Mouse (Mus musculus) layer of hippocampus, adult 11-12 months (tissue): ENCODE data around the gene Gm21970.
"Not testable (repeated sequence)": the region's sequence is repeated elsewhere in the genome, so short reads cannot be mapped to it uniquely, and the experiment has no call there.

Experiments used
- DNase-seq: peaks from one replicate; pipeline ENCODE4 v3.0.0; 2022; ENCODE audit warnings: low spot score

Gene Gm21970

DNA sequence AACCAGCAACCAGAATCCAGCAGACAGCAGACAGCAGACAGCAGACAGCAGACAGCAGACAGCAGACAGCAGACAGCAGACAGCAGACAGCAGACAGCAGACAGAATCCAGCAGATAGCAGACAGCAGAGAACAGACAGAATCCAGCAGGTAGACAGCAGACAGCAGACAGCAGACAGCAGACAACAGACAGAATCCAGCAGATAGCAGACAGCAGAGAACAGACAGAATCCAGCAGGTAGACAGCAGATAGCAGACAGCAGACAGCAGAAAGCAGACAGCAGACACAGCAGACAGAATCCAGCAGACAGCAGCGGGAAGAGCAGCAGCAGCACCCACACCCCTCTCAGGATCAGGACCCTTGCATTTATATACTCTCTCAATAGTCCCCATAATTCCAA, 47.1 kb downstream of the Gm21970 start:
- DNase-seq: not testable (repeated sequence)

DNA sequence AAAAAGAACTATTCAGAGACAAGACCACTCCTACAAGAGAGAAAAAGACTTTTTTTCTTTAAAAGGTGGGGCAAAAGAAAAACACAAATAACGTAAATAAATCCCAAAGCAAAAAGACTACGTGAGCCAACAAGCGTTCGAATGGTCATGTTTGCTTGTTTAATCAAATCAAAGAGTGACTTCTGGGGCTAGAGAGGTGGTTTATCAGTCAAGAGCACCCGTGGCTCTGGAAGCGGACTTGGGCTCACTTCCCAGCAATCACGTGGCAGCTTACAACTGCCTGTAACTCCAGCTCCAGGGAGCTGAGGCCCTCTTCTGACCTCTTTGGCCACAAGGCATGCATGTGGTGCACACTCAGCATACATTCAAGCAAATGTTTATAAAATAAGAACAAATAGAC, 49.8 kb downstream of the Gm21970 start:
- DNase-seq: no peak

DNA sequence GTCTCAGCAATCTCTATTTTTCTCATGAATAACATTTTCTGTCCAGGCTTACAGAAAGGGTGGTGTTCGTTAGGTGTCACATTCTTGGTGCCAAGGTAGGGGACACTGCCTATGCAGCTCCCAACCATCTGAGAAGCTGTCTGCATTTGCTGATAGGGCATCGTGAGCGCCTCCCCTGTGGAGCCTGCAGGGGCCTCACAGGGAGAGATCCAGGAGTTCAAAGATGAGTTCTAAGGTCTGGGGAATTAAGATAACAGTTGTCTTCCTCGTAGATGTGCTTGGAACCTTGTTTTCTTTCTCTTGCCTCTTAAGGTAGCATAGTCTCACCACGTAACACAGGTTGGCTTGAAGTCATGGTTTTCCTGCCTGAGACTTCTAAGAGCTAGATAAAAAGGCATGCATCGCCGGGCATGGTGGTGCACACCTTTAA, 50.3 kb downstream of the Gm21970 start:
- no peak for DNase-seq

DNA sequence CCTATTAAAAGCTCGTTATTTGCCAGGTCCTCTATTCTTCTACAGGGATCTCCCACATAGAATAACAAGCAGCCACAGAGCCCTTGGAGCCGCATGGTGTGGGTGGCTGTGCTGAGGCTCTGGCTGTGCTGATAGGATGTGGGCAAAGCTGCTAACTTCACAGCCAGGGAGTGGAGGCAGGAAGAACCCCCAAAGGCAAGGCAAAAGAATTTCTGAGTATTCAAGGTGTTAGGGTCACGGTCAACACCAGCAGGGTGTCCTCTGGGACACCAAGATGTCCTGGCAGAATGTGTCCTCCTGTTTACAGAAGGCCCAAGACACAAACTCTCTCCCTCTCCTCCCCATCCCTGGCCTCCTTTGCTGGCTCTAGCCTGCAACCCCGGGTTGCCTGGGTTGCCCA, 50.9 kb downstream of the Gm21970 start:
- no peak for DNase-seq

DNA sequence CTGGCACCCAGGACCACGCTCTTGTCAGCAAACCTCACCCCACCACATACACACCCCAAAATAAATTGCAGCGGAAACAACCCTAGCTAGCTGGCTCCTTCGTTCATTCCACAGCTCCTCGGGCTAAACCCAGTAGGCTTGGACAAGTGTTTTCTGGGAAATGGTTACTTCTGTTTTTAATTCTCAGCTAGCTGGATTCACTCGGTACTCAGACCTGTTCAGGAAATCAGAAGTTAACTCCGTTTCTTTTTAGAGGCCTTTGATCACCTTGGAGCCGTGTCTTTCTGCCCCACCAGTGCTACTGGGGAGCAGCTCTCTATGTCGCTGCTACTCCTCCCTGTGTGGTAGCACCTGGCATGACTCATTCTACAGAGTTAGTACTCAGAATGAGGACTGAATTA, 51.7 kb downstream of the Gm21970 start:
- no peak for DNase-seq

DNA sequence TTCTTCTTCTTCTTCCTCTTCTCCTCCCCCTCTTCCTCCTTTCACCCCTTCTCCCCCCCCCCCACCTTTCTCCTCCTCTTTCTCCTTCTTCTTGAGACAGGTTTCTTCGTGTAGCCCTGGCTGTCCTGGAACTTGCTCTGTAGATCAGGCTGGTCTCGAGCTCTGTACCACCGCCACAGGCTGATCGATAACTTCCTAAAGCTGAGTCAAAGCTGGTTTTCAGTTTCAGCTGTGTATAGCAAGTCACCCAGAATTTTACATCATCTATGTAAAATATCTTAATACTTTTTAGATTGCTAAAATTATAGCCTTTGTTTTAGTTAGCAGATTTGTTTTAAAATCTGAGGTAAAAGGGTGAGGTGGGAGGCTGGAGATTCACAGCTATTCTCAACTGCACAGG, 53.3 kb downstream of the Gm21970 start:
- DNase-seq: no peak

DNA sequence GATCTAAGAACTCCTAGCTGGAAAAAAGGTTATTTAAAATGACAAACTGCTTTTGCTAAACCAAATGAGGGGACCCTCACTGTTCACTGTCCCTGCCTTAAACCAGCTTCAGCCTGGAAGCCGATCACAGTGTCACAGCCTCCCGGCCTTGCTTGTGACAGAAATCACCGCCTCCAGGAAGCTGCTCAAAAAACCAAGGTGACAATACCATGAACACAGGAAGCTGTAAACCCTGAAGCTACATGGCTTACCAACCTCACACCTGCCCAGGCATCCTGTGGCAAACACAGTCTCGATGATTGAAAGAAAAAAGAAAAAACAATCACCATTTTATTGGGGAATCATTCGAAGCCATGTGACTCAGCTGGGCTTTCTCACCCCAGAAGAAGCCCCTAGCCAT, 54.0 kb downstream of the Gm21970 start:
- DNase-seq: no peak

DNA sequence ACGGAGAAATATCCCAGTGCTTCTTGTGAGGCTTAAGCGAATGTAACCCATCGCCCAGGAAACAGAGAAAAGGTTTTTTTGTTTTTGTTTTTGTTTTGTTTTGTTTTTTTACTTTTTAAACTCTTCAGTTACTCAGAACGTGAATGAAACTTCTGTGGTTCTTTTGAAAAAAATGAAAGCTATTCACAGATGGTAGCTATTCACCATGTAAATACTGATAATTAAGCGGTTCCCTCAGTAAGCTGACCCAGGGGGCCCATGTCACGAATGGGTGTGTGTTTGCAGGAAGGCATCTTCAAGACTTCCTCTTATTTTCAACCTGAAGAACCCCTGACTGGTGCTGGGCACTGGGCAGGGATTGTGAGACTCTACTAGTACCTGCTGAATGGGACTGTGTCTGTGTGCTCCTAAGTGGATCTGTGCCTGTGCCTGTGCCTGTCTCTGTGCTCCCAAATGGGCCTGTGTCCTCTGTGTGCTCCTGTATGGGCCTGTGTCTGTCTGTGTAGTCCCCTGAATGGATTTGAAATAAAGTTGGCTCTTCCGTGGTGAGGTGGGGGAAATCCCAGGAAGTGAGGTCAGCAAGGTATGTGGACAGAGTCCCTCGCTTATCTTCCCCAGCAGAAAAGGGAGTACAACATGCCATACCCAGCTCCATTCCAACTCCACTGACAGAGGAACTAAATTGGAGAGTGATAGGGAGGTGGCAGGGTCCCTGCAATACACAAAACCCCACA, 55.4 kb downstream of the Gm21970 start:
- no peak for DNase-seq

DNA sequence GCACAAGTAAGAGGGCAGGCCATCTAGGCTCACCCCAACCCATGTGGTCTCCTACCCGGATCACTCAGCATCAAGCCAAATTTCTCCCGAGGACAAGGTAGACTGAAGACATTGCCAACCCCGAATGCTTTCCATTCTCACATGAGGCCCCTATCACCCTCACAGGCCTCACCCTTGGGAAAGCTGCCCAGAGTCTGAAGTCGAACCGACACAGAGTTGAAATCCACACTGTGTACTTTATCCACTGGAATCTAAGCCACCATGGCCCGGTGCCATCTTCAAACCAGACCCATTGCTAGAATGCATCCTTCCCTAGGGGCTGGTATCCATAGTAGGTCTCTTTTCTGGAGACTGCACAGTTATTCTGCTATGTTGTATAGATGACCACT, 56.0 kb downstream of the Gm21970 start:
- DNase-seq: no peak

DNA sequence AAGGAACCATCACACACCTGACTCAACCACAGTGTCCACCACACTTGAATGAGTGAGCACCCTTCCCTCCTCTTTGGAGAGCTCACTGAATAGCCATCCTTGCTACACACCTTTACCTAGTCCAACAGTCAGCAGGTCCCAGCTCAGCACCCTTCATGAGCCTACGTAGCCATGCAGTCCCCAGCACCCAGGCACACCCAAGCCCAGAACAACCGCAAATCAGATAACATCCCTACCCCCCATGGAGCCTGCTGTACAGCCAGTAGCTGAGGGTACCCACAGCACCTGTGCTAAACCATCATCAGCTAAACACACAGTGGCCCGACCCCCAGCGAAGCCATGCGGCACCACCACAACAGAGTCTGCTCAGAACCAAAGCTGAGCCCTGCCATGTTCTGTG, 56.6 kb downstream of the Gm21970 start:
- no peak for DNase-seq

DNA sequence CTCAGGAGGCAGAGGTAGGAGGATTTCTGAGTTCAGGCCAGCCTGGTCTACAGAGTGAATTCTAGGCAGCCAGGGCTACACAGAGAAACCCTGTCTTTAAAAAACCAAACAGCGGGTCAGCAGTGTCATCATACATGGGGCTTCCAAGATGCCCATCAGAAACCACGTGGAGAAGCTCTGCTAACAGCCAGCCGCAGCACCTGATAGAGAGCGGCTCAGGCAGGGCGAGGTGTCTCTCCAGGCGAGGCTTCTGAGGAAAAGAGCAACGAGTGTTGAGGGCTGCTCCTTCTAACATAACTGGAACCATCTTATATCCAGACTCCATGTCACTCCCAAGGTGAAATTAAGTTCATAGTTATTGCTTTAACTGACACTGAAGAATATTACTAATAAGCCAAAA, 57.4 kb downstream of the Gm21970 start:
- no peak for DNase-seq

DNA sequence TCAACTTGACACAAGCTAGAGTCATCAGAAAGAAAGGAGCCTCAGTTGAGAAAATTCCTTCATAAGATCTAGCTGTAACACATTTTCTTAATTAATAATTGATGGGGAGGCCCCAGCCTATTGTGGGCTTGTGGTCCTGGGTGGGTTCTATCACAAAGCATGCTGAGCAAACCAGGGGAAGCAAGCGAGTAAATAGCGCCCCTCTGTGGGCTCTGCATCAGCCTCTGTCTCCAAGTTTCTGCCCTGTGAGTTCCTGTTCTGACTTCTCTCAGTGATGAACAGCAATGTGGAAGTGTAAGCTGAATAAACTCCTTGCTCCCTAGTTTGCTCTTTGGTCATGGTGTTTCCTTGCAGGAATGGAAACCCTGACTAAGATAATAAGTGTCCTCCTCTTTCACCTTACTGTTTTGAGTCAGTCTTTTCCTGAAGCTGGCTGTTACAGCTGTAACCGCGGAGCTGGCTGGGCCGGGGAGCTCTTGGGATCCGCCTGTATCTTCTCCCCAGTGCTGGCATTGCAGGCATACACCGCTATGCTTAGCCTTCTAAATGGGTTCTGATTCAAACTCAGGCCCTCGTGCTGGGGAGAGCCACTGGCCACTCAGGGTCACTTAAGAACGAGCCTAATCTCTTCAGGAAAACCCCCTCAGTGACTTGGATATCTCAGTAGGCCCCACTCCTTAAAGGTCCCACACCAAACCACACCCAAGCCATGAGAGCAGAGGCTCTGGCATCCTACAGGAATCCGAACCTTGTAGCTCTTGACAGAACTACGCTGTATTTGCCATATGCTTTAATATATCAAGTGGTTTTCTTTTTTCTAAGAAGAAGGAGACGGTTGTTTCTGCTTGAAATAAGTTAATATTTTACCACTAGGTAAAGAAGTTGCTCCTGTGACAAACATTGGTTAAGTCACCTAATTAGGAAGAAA, 58.9 kb downstream of the Gm21970 start:
- no peak for DNase-seq

DNA sequence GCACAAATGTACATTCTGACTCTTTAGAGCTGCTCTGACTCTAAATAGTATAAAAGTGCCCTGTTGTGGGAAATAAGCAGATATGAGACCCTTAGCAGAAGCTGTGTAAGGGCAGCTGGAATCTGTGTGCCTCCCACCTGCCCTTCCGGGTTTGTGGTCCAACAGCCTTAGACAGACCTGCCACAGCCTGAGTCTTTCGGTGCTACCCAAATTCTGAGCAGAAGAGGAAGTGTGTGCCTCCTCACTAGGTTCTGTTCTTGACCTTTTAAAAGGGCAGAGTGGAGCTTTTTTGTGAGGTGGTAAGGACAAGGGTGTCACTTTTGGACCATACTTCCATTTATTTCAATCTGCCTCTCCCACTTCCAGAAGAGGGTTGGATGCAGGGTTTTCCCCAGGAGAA, 60.4 kb downstream of the Gm21970 start:
- DNase-seq: no peak

DNA sequence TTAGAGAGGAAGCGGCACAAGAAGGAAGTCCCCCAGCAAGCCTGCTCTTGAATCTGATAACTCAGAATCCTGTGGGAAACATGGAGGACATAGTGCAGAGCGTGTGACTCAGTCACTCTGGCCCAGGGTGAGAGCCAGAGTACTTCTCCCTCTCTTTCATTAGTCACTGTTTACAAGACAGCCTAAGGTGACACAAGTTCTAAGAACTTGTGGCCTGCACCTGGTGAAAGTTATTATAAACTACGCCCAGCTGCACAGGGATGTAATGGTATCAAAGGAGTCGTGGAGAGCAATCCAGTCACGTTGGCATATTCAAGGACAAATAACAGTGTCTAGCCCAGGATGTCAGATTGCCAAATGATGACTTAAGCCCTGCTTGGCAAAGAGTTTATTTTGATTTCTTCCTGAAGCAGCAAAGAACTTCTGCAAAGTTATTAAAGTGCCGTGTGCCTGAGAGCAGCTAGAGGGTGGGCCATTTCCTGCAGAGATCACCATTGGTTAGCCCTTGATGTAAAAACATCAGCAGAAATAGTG, 60.9 kb downstream of the Gm21970 start:
- no peak for DNase-seq

DNA sequence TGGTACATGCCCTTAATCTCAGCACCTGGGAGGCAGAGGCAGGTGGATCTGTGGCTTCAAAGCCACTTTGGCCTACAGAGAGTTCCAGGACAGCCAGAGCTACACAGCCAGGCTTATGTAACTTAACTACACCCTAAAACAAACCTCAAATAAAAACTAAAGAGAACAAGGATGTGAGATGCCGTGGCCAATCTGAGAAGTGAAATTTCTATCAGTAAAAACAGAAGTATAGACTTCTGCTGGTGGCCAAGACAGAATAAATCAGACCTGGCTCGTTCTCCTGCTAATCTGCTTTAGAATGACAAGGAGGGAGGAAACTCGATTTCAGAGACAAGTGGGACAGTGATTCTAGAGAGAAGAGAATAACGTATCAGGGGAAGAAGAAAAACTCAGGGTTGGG, 64.3 kb downstream of the Gm21970 start:
- DNase-seq: no peak

DNA sequence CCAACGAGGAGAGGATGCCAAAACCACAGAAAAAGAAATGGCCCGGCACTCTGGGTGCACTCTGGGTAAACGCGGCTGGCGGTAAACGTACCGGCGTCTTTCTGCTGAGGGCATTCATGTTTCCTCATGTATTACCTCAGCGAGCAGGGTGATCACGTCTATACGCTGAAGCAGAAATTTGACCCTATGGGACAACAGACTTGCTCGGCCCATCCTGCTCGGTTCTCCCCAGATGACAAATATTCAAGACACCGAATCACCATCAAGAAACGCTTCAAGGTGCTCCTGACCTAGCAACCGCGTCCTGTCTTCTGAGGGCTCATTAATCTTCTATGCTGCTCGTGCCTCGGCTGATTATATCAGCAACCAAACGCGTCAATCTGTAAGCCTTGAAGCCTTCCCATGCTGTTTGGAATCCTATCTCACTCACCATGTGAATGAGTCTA, 66.8 kb downstream of the Gm21970 start:
- DNase-seq: no peak

DNA sequence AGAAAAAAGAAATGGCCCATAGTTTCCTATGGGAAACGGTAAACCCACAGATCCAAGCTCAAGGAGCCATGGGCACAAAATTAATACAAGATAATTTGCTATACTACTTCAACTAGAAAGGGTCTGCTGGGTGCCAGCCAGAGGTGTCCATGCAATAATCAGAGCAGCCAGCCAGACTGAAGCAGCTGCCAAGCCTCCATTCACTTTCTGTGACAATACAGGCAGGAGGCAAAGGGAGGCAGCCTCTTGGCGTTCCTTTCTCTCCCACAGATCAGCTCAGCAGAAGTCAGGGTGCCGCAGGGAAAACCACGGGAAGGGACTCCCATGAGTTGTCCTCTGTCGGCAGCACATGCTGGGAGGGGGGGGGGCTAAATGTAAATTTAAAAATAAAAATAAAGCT, 67.5 kb downstream of the Gm21970 start:
- DNase-seq: no peak

DNA sequence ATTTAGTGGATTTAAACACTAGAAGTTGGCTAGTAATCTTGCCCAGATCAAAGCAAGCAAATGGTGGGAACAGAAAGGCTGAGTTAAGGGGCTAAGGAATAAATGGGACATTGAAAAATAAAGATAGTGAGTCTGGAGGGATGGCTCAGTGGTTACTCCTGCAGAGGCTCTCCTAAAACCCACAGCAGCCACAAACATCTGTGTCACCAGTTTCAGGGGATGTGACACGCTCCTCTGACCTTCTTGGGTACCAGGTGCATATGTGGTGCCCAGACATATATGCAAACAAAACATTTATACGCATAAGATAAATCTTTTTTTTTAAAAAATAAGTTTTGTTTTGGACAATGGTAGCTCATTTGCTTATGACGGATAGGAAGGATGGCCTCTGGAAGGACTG, 67.9 kb downstream of the Gm21970 start:
- no peak for DNase-seq

DNA sequence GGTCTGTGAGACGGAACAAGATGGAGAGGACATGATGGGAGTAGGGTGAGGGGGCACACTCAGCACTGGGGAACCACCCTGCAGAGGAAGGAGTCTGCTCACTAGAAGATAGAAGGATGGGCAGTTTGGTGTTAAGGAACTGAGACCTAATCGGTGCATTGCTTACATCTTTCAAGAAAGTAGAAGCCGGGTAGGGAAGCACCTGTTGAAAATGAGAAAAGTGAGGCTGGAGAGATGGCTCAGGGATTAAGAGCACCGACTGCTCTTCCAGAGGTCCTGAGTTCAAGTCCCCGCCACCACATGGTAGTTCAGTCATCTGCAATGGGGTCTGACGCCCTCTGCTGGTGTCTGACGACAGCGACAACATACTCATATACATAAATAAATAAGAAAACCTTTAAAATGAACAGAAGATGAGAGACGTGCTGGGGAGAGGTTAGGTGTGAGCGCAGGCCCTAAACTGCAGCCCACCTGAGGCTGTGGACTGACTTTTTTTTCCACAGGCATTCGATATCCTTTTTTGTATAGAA, 68.4 kb downstream of the Gm21970 start:
- DNase-seq: peak; percentile 17

DNA sequence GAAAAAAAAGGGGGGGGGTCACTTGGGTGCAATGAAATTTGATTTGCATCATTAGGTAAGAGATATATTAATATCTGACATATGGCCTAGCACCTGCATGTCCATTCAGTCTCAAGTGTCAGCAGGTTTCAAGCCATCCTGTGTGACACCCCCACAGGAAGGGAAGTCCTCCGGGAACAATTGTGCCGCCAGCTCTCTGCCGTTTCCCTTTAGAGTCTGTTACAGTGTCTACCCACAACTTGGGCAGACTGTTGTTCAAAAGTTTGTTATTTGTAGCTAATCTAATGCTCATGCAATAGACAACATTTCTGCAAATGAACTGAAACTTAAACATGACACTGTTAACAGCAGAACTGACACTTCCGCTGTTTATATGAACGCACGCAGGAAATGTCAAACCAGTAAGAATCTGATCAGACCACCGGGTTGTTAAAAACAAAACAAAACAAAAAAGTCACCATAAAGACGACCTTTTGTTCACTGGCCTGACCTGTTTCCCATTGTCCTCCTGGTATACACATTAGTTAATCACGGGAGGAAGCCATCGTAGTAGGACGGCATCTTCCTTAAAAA, 69.6 kb downstream of the Gm21970 start:
- DNase-seq: no peak

DNA sequence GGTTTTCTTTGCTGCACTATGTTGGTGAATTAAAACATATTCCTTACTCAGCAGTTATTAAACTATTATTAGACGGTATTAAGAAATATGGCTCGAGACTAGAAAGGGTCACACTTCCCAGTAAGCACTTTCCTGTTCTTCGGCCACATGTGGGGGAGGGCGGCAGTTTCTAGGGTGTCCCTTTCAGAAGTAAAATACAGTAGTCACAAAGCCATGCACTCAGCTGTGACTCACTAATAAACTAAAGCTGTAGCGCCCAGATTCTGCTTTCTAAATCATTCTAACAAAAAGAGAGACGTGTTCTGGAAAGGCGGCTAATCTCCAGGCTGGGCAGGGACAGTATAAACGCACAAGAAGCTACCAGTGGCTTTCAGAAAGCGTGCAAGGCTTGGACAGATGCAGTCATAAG, 70.3 kb downstream of the Gm21970 start:
- no peak for DNase-seq

DNA sequence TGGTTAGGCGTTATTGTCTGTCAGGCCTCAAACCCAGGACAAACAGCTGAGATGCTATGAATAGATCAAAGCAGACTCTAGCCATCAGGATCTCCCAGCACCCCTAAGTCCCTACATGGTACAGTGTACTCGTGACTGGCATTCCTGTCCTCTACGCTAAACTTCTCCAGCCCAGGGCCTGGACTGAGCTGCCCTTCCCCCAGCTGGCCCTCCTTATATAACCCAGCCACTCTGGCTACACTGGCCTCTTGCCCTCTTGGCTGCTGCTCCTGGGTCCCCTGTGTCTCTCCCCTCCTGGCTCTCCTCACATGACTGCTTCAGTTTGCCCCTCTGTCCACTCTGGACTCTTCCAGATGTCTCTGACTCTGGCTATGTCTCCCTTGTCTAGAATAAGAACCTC, 71.1 kb downstream of the Gm21970 start:
- no peak for DNase-seq

DNA sequence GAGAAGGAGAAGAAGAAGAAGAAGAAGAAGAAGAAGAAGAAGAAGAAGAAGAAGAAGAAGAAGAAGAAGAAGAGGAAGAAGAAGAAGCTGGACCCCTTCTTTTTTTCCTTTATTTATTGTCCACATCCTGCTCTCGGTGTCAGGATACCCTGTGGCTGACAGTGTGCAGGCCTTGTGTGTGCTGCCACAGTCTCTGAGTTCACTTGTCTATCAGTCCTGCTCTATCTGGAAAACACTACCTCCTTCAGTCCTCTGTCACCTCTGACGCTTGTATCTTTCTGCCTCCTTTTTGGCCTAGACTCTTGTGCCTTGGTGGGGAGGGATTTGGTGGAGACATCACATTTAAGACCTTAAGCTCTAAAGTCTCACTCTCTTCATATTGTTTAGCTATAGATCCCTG, 71.9 kb downstream of the Gm21970 start:
- DNase-seq: no peak
